Mouse (Mus musculus) small intestine, adult 2 months (tissue): ENCODE results near the gene Lgr4. TPM values are rescaled to one million over a fixed set of nuclear protein-coding genes. Genes with fewer than 3 reads are reported as not detected.

Source experiments
- H3K27ac ChIP-seq: fragments of 200-500 bp; 2 replicates; pipeline ENCODE4 v1.5.1; 2012; ENCODE audit warnings: low read depth, low read length, control low read depth, inconsistent platforms; ENCODE audit not compliant: insufficient read depth
- H3K27me3 ChIP-seq: fragments of 200-500 bp; 2 replicates; pipeline ENCODE4 v1.6.1; 2012; ENCODE audit warnings: mild to moderate bottlenecking, moderate library complexity, low read length, inconsistent platforms; ENCODE audit not compliant: control insufficient read depth, insufficient read depth
- H3K36me3 ChIP-seq: fragments of 200-500 bp; 2 replicates; pipeline ENCODE4 v1.6.1; 2012; ENCODE audit warnings: mild to moderate bottlenecking, low read length, control low read depth, inconsistent platforms; ENCODE audit not compliant: control insufficient read depth, insufficient read depth
- H3K4me1 ChIP-seq: fragments of 200-500 bp; 2 replicates; pipeline ENCODE4 v1.6.1; 2012; ENCODE audit warnings: low read length, inconsistent platforms, mixed read lengths; ENCODE audit not compliant: control insufficient read depth, insufficient read depth, insufficient read length
- H3K4me3 ChIP-seq: fragments of 200-500 bp; 2 replicates; pipeline ENCODE4 v1.5.1; 2012; ENCODE audit warnings: low read depth, mild to moderate bottlenecking, control low read depth, inconsistent platforms, low read length, moderate library complexity
- CTCF ChIP-seq: fragments of 200-500 bp; IDR thresholded peaks from 2 replicates; pipeline ENCODE4 v1.5.1; 2012; ENCODE audit warnings: low read depth, mild to moderate bottlenecking, control low read depth, inconsistent platforms, low read length, moderate library complexity, mixed read lengths; ENCODE audit not compliant: insufficient replicate concordance, insufficient read length; ENCODE audit errors: extremely low read depth
- POLR2A ChIP-seq: fragments of 200-500 bp; IDR thresholded peaks from 2 replicates; pipeline ENCODE4 v1.6.1; 2012; ENCODE audit warnings: low read depth, mild to moderate bottlenecking, control low read depth, inconsistent platforms, low read length, moderate library complexity
- WGBS: fragments of 180-500 bp; shearing (Covaris S2); methylation state at CpG from one replicate; pipeline ENCODE4 v1.1.7; 2018; 5-methylcytosine and 5-hydroxymethylcytosine counted together
- polyA plus RNA-seq: library from polyadenylated mRNA; depleted of rRNA; stranded (reverse); fragments of >200 nt; gene quantifications from 2 replicates; pipeline ENCODE4 v1.2.3, GENCODE M21; 2012

Lgr4 gene
- polyA plus RNA-seq, 1 experiment, result 51.4 TPM

DNA sequence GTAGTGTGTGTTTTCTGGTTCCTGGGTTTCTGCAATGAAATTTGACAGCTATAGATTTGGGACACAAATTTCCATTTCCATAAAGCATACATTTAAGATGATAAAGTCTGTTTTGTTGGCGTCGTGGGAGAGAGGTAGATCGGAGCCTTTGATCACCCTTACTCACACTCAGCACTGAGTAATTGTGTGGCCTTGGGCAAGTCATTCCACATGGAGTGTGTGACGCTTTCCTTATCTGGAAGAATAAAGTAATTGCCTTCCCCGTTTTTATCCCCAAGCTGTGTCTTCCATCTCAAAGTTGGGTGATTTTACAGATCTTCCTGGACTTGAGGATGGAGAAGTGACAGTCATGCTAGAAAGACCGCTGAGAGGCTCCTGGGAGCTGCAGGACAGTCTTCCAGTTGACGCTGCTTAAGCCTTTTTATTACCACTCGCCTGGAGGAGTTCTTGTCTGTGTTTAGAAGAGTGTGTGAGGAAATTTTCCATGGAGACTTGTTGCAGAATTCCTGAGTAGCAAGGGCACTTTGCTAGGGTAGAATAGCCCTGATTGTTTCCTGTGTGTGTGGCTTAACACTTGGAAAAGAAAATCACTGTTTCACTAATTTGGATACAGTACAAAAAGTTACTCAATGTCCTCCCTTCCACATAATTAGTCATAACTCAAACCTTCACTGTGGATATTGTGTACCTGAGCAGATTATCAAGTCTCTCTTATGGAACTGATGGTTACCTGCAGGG is 4.0 kb downstream of the Lgr4 start:
- Histone ChIP-seq H3K36me3 (no peaks in the 10 kb centered on the region), H3K4me1 (peaks cover 2% of the 10 kb centered on the region; the same call in 1 of the 2 replicates), H3K27me3 (no peaks in the 10 kb centered on the region), H3K4me3 (peak overlapping the region; percentile 12; the same call in 1 of the 2 replicates), H3K27ac (peak overlapping the region; percentile 12; the same call in 1 of the 2 replicates)
- TF ChIP-seq POLR2A (no peak), CTCF (no peak)
- 23% methylated on average over 8 of the region's 8 CpGs for WGBS

GRCm38 (mm10) chr2:109922306-109922705 is 4.9 kb downstream of the Lgr4 start:
- WGBS, result 40% methylated on average over 3 of the region's 3 CpGs
- Histone ChIP-seq H3K27ac (no peak overlapping the region), H3K4me3 (no peak overlapping the region), H3K27me3 (no peaks in the 10 kb centered on the region), H3K4me1 (peaks cover 2% of the 10 kb centered on the region; the same call in 1 of the 2 replicates), H3K36me3 (no peaks in the 10 kb centered on the region)
- TF ChIP-seq POLR2A, result no peak
- TF ChIP-seq CTCF, result no peak

DNA sequence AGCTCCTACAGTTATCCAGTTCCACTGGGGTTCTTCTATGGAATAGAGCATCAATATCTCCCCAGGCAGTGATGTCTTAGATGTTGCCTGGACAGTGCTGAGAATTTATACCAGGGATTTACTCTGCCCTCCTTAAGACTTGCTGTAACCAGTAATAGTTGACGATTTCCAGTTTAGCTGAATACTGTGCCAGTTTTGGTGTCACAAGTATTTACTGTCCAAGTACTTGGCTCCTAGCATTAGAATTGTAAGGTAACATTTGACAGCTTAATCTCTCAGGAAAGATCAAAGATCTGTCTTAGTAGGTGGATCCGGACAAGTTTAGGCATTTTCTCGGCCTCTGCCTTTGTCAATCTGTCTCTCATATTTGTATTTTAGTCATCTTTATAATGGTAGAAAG is 5.6 kb downstream of the Lgr4 start:
- no peaks in the 10 kb centered on the region for H3K36me3 ChIP-seq

GRCm38 (mm10) chr2:109923945-109924344 is 6.5 kb downstream of the Lgr4 start:
- H3K27ac ChIP-seq, result no peak overlapping the region
- WGBS, result 74% methylated on average over 3 of the region's 3 CpGs
- H3K4me3 ChIP-seq, result no peak overlapping the region
- no peaks in the 10 kb centered on the region for H3K27me3 ChIP-seq
- H3K36me3 ChIP-seq, result no peaks in the 10 kb centered on the region
- TF ChIP-seq POLR2A (no peak), CTCF (no peak)
- peaks cover 5% of the 10 kb centered on the region; the same call in 1 of the 2 replicates for H3K4me1 ChIP-seq

More for the DNA sequence above, 5.6 kb downstream of the Lgr4 start:
- TF ChIP-seq CTCF, result no peak
- H3K27ac ChIP-seq, result no peak overlapping the region
- no peaks in the 10 kb centered on the region for H3K27me3 ChIP-seq
- peaks cover 5% of the 10 kb centered on the region; the same call in 1 of the 2 replicates for H3K4me1 ChIP-seq
- 28% methylated on average over 3 of the region's 3 CpGs for WGBS
- H3K4me3 ChIP-seq, result no peak overlapping the region

DNA sequence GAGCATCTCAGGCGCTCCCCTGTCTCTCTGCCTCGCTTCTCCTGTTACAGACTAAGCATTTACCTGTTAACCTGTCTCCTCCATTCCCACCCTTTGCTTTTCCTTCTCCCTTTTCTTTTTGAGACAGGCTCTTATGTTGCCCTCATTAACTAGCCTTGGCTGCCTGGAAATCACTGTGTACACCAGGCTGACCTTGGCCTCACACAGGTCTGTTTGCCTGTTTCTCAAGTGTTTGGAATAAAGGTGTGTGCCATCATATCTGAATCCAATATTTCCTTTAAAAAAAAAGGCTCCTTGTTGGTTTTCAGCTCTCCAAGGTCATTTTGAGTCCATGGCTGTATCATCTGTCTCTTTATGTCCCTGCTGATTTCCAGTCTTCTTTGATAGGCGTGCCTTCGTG is 9.5 kb downstream of the Lgr4 start:
- H3K27ac ChIP-seq, result no peak overlapping the region
- peaks cover 2% of the 10 kb centered on the region; the same call in 1 of the 2 replicates for H3K36me3 ChIP-seq
- no peaks in the 10 kb centered on the region for H3K27me3 ChIP-seq
- H3K4me3 ChIP-seq, result no peak overlapping the region
- H3K4me1 ChIP-seq, result peaks cover 11% of the 10 kb centered on the region; the same call in 1 of the 2 replicates
- no peak for TF ChIP-seq POLR2A
- TF ChIP-seq CTCF, result no peak
- whole genome bisulfite sequencing, result 67% methylated on average over 4 of the region's 4 CpGs

GRCm38 (mm10) chr2:109927446-109927845 is 10.0 kb downstream of the Lgr4 start:
- Histone ChIP-seq H3K27me3 (no peaks in the 10 kb centered on the region), H3K27ac (no peak overlapping the region), H3K4me3 (no peak overlapping the region), H3K36me3 (peaks cover 2% of the 10 kb centered on the region; the same call in 1 of the 2 replicates), H3K4me1 (peaks cover 14% of the 10 kb centered on the region; the same call in 1 of the 2 replicates)
- 52% methylated on average over 7 of the region's 7 CpGs for WGBS
- TF ChIP-seq CTCF (no peak), POLR2A (no peak)

- Histone ChIP-seq H3K27me3 (no peaks in the 10 kb centered on the region), H3K27ac (no peak overlapping the region), H3K36me3 (peaks cover 2% of the 10 kb centered on the region; the same call in 1 of the 2 replicates), H3K4me3 (no peak overlapping the region), H3K4me1 (peaks cover 15% of the 10 kb centered on the region; the same call in 1 of the 2 replicates)
- TF ChIP-seq POLR2A, result no peak
- no peak for TF ChIP-seq CTCF
Observed at GRCm38 (mm10) chr2:109927876-109928275, 10.4 kb downstream of the Lgr4 start.
